In genomic region chr2:103968919-103969436, GRCm38 (mm10) we compare ENCODE assay signal across 8 mouse cellular contexts. TPM values are rescaled to one million over a fixed set of nuclear protein-coding genes. Genes with fewer than 3 reads are reported as not detected.
DNase-seq lines count a peak whose midpoint lies in the region; ATAC-seq and TF ChIP-seq lines count a peak whose summit lies in the region.

No protein-coding gene starts in this region.

- TF ChIP-seq CTCF in liver, adult 2 months (IDR thresholded peaks at IDR 0.05; ENCODE audit: low read depth, low read length): no peak

- WGBS in liver, adult 2 months: 44% methylated on average over 10 of the region's 10 CpGs
- whole genome bisulfite sequencing in embryonic facial prominence, embryonic 15.5 days: 16% methylated on average over 10 of the region's 10 CpGs
- WGBS in intestine, embryonic 15.5 days: 26% methylated on average over 10 of the region's 10 CpGs
- 19% methylated on average over 10 of the region's 10 CpGs for WGBS in neural tube, embryonic 12.5 days

- H3K9me3 ChIP-seq in embryonic facial prominence, embryonic 15.5 days (replicated peaks): no peaks in the 10 kb centered on the region
- H3K9me3 ChIP-seq in intestine, embryonic 15.5 days: no peaks in the 10 kb centered on the region
- no peaks in the 10 kb centered on the region for H3K9me3 ChIP-seq in neural tube, embryonic 12.5 days

- H3K79me2 ChIP-seq in liver, adult 2 months (ENCODE audit: control insufficient read depth, insufficient read depth, low read length): peaks cover 4% of the 10 kb centered on the region; the same call in 1 of the 2 replicates

- no peaks in the 10 kb centered on the region for H3K36me3 ChIP-seq in liver, adult 2 months (ENCODE audit: control insufficient read depth, insufficient read depth, low read length)
- no peaks in the 10 kb centered on the region for H3K36me3 ChIP-seq in embryonic facial prominence, embryonic 15.5 days
- H3K36me3 ChIP-seq in intestine, embryonic 15.5 days: no peaks in the 10 kb centered on the region
- no peaks in the 10 kb centered on the region for H3K36me3 ChIP-seq in neural tube, embryonic 12.5 days

- peak overlapping the region; percentile 58 for H3K9ac ChIP-seq in liver, adult 2 months (ENCODE audit: low read depth, low read length)
- H3K9ac ChIP-seq in embryonic facial prominence, embryonic 15.5 days: 0 out of 2 replicates have a peak overlapping the region, but pooled peaks have one; percentile 44
- H3K9ac ChIP-seq in intestine, embryonic 15.5 days: peak overlapping the region; percentile 57
- peak overlapping the region; percentile 87; the same call in 1 of the 2 replicates for H3K9ac ChIP-seq in neural tube, embryonic 12.5 days

- H3K27ac ChIP-seq in liver, adult 2 months (replicated peaks; ENCODE audit: insufficient read depth, low read depth, low read length): peak overlapping the region; percentile 2; the same call in 1 of the 2 replicates
- no peak overlapping the region for H3K27ac ChIP-seq in embryonic facial prominence, embryonic 15.5 days (replicated peaks)
- H3K27ac ChIP-seq in intestine, embryonic 15.5 days: 0 out of 2 replicates have a peak overlapping the region, but pooled peaks have one; percentile 32
- H3K27ac ChIP-seq in neural tube, embryonic 12.5 days: no peak overlapping the region

- peak overlapping the region; percentile 42 for H3K4me3 ChIP-seq in liver, adult 2 months (ENCODE audit: insufficient read depth, low read depth, low read length)
- peak overlapping the region; percentile 69 for H3K4me3 ChIP-seq in embryonic facial prominence, embryonic 15.5 days (replicated peaks)
- peak overlapping the region; percentile 81 for H3K4me3 ChIP-seq in intestine, embryonic 15.5 days (replicated peaks)
- peak overlapping the region; percentile 79 for H3K4me3 ChIP-seq in neural tube, embryonic 12.5 days

- peaks cover 5% of the 10 kb centered on the region; the same call in 1 of the 2 replicates for H3K27me3 ChIP-seq in liver, adult 2 months (ENCODE audit: control insufficient read depth, insufficient read depth, low read length)
- peaks cover 53% of the 10 kb centered on the region for H3K27me3 ChIP-seq in embryonic facial prominence, embryonic 15.5 days
- H3K27me3 ChIP-seq in intestine, embryonic 15.5 days (replicated peaks): peaks cover 24% of the 10 kb centered on the region
- peaks cover 22% of the 10 kb centered on the region for H3K27me3 ChIP-seq in neural tube, embryonic 12.5 days (replicated peaks)

- no peak for TF ChIP-seq POLR2A in liver, adult 2 months (IDR thresholded peaks at IDR 0.05; ENCODE audit: extremely low read depth, insufficient read depth, low read length)

- no peak for DNase-seq in liver, adult 2 months (ENCODE audit: extremely low read depth, low read depth, low spot score)
- DNase-seq in liver: no peak
- DNase-seq in adipocyte (ENCODE audit: low spot score): no peak
- no peak for DNase-seq in thymus, postnatal 0 days (ENCODE audit: low spot score)
- no peak for DNase-seq in ovary, adult 18-20 months (ENCODE audit: low spot score)

- no peaks in the 10 kb centered on the region for H3K4me1 ChIP-seq in liver, adult 2 months (ENCODE audit: control insufficient read depth, insufficient read depth, low read length)
- peaks cover 14% of the 10 kb centered on the region for H3K4me1 ChIP-seq in embryonic facial prominence, embryonic 15.5 days
- H3K4me1 ChIP-seq in intestine, embryonic 15.5 days (replicated peaks): peaks cover 11% of the 10 kb centered on the region
- H3K4me1 ChIP-seq in neural tube, embryonic 12.5 days: peaks cover 13% of the 10 kb centered on the region

- ATAC-seq in embryonic facial prominence, embryonic 15.5 days (ENCODE audit: insufficient number of reproducible peaks, low FRiP score, low TSS enrichment, low read depth): no peak
- no peak for ATAC-seq in intestine, embryonic 15.5 days
- ATAC-seq in neural tube, embryonic 12.5 days (ENCODE audit: low FRiP score, low read depth): no peak

- peak overlapping the region; percentile 98 for H3K4me2 ChIP-seq in embryonic facial prominence, embryonic 15.5 days (replicated peaks)
- H3K4me2 ChIP-seq in intestine, embryonic 15.5 days (replicated peaks): peak overlapping the region; percentile 99
- peak overlapping the region; percentile 90 for H3K4me2 ChIP-seq in neural tube, embryonic 12.5 days (replicated peaks)

RNA-seq across cellular contexts. Expression of gene Lmo2, which starts 11.2 kb away (rescaled TPM):
- 4.5 and 5.1 TPM in 2 replicates for total RNA-seq in liver, adult 2 months (2014; rRNA removed)
- polyA plus RNA-seq in liver, adult 2 months (2012; rRNA removed): 2.4 and 3.8 TPM in 2 replicates
- 18.6 and 20.8 TPM in 2 replicates for polyA plus RNA-seq in embryonic facial prominence, embryonic 15.5 days (2015; fragmentation: Nextera tagmentation; extraction: Ambion mirVana)
- polyA plus RNA-seq in intestine, embryonic 15.5 days (2015; fragmentation: Nextera tagmentation; extraction: Ambion mirVana): 18.2 and 23.5 TPM in 2 replicates
- 44.2 and 46.3 TPM in 2 replicates for polyA plus RNA-seq in neural tube, embryonic 12.5 days (2016; fragmentation: Nextera tagmentation; extraction: Ambion mirVana)
- polyA plus RNA-seq in thymus, postnatal 0 days (2015; fragmentation: Nextera tagmentation; extraction: Ambion mirVana): 4.2 and 4.3 TPM in 2 replicates

RNA-seq across cellular contexts. Expression of gene Fbxo3, which starts 58.5 kb away (rescaled TPM):
- total RNA-seq in liver, adult 2 months (2014; rRNA removed): 93.9 and 95.9 TPM in 2 replicates
- polyA plus RNA-seq in liver, adult 2 months (2012; rRNA removed): 32.5 and 32.7 TPM in 2 replicates
- 51.3 and 53.8 TPM in 2 replicates for polyA plus RNA-seq in embryonic facial prominence, embryonic 15.5 days (2015; fragmentation: Nextera tagmentation; extraction: Ambion mirVana)
- 50.9 and 51.6 TPM in 2 replicates for polyA plus RNA-seq in intestine, embryonic 15.5 days (2015; fragmentation: Nextera tagmentation; extraction: Ambion mirVana)
- 53.7 and 57.6 TPM in 2 replicates for polyA plus RNA-seq in neural tube, embryonic 12.5 days (2016; fragmentation: Nextera tagmentation; extraction: Ambion mirVana)
- polyA plus RNA-seq in thymus, postnatal 0 days (2015; fragmentation: Nextera tagmentation; extraction: Ambion mirVana): 48.2 and 59.2 TPM in 2 replicates

RNA-seq across cellular contexts. Expression of gene 4931422A03Rik, which starts 59.2 kb away (rescaled TPM):
- total RNA-seq in liver, adult 2 months (2014; rRNA removed): not detected in 2 replicates
- not detected in 2 replicates for polyA plus RNA-seq in liver, adult 2 months (2012; rRNA removed)
- polyA plus RNA-seq in embryonic facial prominence, embryonic 15.5 days (2015; fragmentation: Nextera tagmentation; extraction: Ambion mirVana): 2.4 and 2.7 TPM in 2 replicates
- 1.4 and 1.9 TPM in 2 replicates for polyA plus RNA-seq in intestine, embryonic 15.5 days (2015; fragmentation: Nextera tagmentation; extraction: Ambion mirVana)
- polyA plus RNA-seq in neural tube, embryonic 12.5 days (2016; fragmentation: Nextera tagmentation; extraction: Ambion mirVana): 2.2 and 2.7 TPM in 2 replicates
- polyA plus RNA-seq in thymus, postnatal 0 days (2015; fragmentation: Nextera tagmentation; extraction: Ambion mirVana): 1.2 and 2.2 TPM in 2 replicates

Comparison
In these comparisons a context has a peak if more than half of its experiments do, and no peak if none do; other contexts are left out.
1. H3K27ac ChIP-seq: peak in liver, adult 2 months (single experiment) and intestine, embryonic 15.5 days (single experiment); none in embryonic facial prominence, embryonic 15.5 days (single experiment) and neural tube, embryonic 12.5 days (single experiment).
2. Peak in every context shown above with its lines, with median percentiles within 50 percentile points of each other: H3K4me3 ChIP-seq, H3K9ac ChIP-seq and H3K4me2 ChIP-seq.